Mouse (Mus musculus): ENCODE data around the gene Zranb1. TPM values are rescaled to one million over a fixed set of nuclear protein-coding genes. Genes with fewer than 3 reads are reported as not detected.

Gene Zranb1
- total and polyA plus RNA-seq, 3 experiments: 17.4 to 18.5 TPM; not detected in 1

DNA sequence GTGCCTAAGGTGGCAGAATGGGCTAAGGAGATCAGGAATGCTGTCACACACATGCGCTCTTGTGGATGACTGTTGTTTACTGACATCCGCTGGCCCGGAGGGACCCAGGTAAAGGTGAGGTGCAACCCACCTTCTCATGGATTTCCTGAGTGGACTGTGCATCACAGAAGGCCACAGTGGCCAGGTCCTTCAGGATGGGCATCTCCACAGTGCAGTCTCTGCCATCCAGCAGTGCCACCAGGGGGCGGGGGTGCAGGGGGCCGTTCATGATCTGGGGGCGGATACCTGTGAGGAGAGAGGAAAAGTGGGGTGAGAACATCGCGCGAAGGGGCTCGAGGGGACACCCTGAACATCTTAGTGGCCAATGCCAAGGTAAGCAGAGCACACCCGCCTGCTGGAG lies 68.1 kb downstream of the Zranb1 start:
- Histone ChIP-seq H3K9me3 (replicated peaks; ENCODE audit: insufficient read depth, low read length) (no peaks in the 10 kb centered on the region), H3K4me1 (ENCODE audit: control insufficient read depth in 1 of 2, insufficient read depth in 2 of 2, low read length in 2 of 2) (no peaks in the 10 kb centered on the region), H3K79me2 (ENCODE audit: control insufficient read depth, insufficient read depth, low read length, poor library complexity) (no peaks in the 10 kb centered on the region), H3K27me3 (ENCODE audit: control insufficient read depth in 1 of 2, insufficient read depth in 2 of 2, low read length in 2 of 2) (no peaks in the 10 kb centered on the region), H3K27ac (ENCODE audit: control insufficient read depth, low read depth, low read length) (no peak overlapping the region), H3K9ac (ENCODE audit: control insufficient read depth, low read depth, low read length, poor library complexity, severe bottlenecking) (no peak overlapping the region), H3K36me3 (ENCODE audit: control insufficient read depth in 1 of 2, insufficient read depth in 2 of 2, low read length in 2 of 2) (peaks cover 0 to 1% of the 10 kb centered on the region in 2 experiments; a peak in 2 of 4 replicates), H3K4me3 (ENCODE audit: control insufficient read depth in 1 of 2, insufficient read depth in 1 of 2, low read depth in 2 of 2, low read length in 2 of 2) (no peak overlapping the region)
- peak in 1 of 3 experiments; percentile 22; a peak in 1 of 6 replicates for TF ChIP-seq CTCF (IDR thresholded peaks at IDR 0.05 in 2 of 3, conservative IDR thresholded peaks at IDR 0.05 in 1 of 3; ENCODE audit: control insufficient read depth in 1 of 3, insufficient read depth in 1 of 3, low read depth in 2 of 3, low read length in 3 of 3, poor library complexity in 1 of 3, severe bottlenecking in 1 of 3)
- no peak for TF ChIP-seq ELF1 (IDR thresholded peaks at IDR 0.05; ENCODE audit: low read depth, low read length)
- DNase-seq (ENCODE audit: low read depth, low spot score): no peak

DNA sequence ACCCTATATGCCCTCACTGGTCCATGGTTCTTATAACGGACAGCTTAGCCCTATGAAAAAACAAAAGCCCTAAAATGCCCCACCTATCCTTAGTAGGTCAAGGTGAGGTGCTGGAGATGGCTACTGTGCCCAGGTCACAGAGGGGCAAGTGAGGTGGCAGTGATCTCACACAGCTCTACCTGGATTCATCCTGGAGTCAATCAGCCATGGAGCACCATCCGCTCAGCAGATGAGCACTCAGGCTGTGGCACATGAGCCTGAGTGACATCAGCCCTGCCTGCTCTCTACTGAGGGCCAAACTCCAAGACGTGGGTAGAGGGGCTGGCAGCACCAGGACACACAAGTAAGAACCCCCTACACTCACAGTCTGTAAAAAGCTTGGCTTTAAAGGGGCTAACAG lies 70.4 kb downstream of the Zranb1 start:
- H3K9me3 ChIP-seq (replicated peaks; ENCODE audit: insufficient read depth, low read length): no peaks in the 10 kb centered on the region
- no peak for DNase-seq (ENCODE audit: low read depth, low spot score)
- no peaks in the 10 kb centered on the region for H3K27me3 ChIP-seq (ENCODE audit: control insufficient read depth in 1 of 2, insufficient read depth in 2 of 2, low read length in 2 of 2)
- no peak overlapping the region for H3K27ac ChIP-seq (ENCODE audit: control insufficient read depth, low read depth, low read length)
- H3K9ac ChIP-seq (ENCODE audit: control insufficient read depth, low read depth, low read length, poor library complexity, severe bottlenecking): no peak overlapping the region
- H3K4me1 ChIP-seq (ENCODE audit: control insufficient read depth in 1 of 2, insufficient read depth in 2 of 2, low read length in 2 of 2): no peaks in the 10 kb centered on the region
- H3K36me3 ChIP-seq (ENCODE audit: control insufficient read depth in 1 of 2, insufficient read depth in 2 of 2, low read length in 2 of 2): peaks cover 0 to 1% of the 10 kb centered on the region in 2 experiments; a peak in 3 of 4 replicates
- no peaks in the 10 kb centered on the region for H3K79me2 ChIP-seq (ENCODE audit: control insufficient read depth, insufficient read depth, low read length, poor library complexity)
- no peak overlapping the region for H3K4me3 ChIP-seq (ENCODE audit: control insufficient read depth in 1 of 2, insufficient read depth in 1 of 2, low read depth in 2 of 2, low read length in 2 of 2)
- TF ChIP-seq TCF12 (IDR thresholded peaks at IDR 0.05; ENCODE audit: low read depth, low read length) (no peak), CHD2 (IDR thresholded peaks at IDR 0.05; ENCODE audit: low read length) (no peak), ZNF384 (IDR thresholded peaks at IDR 0.05; ENCODE audit: low read depth, low read length) (no peak), MXI1 (IDR thresholded peaks at IDR 0.05; ENCODE audit: low read depth, low read length) (no peak), MYC (IDR thresholded peaks at IDR 0.05; ENCODE audit: low read depth, low read length) (no peak), MAZ (IDR thresholded peaks at IDR 0.05; ENCODE audit: low read depth, low read length) (no peak), RAD21 (IDR thresholded peaks at IDR 0.05; ENCODE audit: low read depth, low read length) (no peak), KAT2A (conservative IDR thresholded peaks at IDR 0.05; ENCODE audit: low read depth, low read length) (no peak), ZKSCAN1 (IDR thresholded peaks at IDR 0.05; ENCODE audit: low read depth, low read length) (no peak), ELF1 (IDR thresholded peaks at IDR 0.05; ENCODE audit: low read depth, low read length) (no peak), POLR2AphosphoS5 (IDR thresholded peaks at IDR 0.05; ENCODE audit: borderline replicate concordance, low read depth, low read length) (no peak), CTCF (IDR thresholded peaks at IDR 0.05 in 2 of 3, conservative IDR thresholded peaks at IDR 0.05 in 1 of 3; ENCODE audit: control insufficient read depth in 1 of 3, insufficient read depth in 1 of 3, low read depth in 2 of 3, low read length in 3 of 3, poor library complexity in 1 of 3, severe bottlenecking in 1 of 3) (no peak), MAX (IDR thresholded peaks at IDR 0.05; ENCODE audit: low read length) (no peak), MAFK (IDR thresholded peaks at IDR 0.05; ENCODE audit: borderline replicate concordance, low read depth, low read length) (no peak), USF2 (IDR thresholded peaks at IDR 0.05; ENCODE audit: borderline replicate concordance in 1 of 2, insufficient read depth in 1 of 2, low read depth in 1 of 2, low read length in 2 of 2) (no peak)
